Mouse (Mus musculus): ENCODE data around the gene Ccer1. TPM values are rescaled to one million over a fixed set of nuclear protein-coding genes. Genes with fewer than 3 reads are reported as not detected.

Gene Ccer1
- total RNA-seq (2023): not detected

DNA sequence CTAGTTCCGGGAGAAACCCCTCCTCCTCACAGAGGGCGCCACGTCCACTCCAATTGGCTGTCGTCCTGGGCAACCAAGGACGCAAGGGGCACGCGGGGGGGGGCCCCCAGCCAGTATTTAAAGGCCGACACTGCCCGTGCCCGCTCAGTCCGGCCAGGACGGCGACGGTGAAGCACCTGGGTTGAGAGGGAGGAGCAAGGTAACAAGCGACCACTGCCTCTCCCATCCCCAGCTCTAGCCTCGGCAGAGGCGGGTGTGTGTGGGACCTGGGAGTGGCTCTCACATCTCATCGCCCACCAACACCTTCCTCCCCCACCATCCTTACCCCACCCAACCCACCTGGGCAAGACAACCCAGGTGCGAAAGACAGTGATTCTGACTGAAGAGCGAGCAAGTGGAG lies at the start of gene Ccer1:
Gene Ccer1, plus strand, starts transcription at position 147 of the 400 bp plus-strand sequence.

DNA sequence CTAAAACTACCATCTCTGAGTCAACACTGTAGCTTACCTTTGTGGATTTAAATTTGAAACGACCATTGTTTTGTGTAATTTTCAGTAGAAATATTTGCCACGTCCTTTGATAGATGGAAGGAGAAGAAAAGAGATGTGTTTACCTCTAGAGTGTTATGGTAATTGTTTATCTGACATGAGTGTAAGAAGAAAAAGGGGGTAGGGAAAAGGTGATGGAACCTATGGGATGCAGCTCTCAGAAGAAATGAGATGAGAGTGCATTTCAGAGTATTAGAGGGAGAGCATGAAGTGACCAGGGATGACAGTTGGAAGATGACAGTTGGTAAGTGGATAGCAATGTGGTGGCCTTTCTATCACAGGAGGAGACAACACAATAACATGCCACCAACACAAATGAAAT lies 49.1 kb upstream of the Ccer1 start, which contains the start of gene Epyc:
Gene Epyc, plus strand, starts transcription at position 301 of the 400 bp plus-strand sequence.

DNA sequence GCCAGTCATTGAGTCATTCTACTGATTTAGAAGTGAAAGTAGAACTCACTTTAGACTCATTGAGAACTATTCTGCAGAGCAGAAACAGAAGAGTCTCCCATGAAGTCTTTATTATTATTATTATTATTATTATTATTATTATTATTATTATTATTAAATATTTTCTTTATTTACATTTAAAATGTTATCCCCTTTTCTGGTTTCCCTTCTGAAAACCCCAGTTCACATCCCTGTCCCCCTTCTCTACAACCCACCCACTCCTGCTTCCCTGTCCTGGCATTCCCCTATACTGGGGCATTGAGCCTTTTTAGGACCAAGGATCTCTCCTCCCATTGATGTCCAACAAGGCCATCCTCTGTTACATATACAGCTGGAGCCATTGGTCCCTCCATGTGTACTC lies 33.8 kb downstream of the Ccer1 start, which contains the start of gene C030005K15Rik:
Gene C030005K15Rik, minus strand, starts transcription at position 101 of the 400 bp plus-strand sequence.

Other genes starting within 250 kb of the Ccer1 start
- 1 to 10 TPM in 1 of 2 experiments, under 1 TPM in 1; 0.84 to 1.8 TPM for gene Dcn, start 213.4 kb upstream of the Ccer1 start, total RNA-seq (2023)
- under 1 TPM in 1 of 2 experiments, not detected in 1; 0.33 TPM for gene Lum, start 127.9 kb upstream of the Ccer1 start, total RNA-seq (2023)
- gene Kera, start 86.2 kb upstream of the Ccer1 start, total RNA-seq (2023): not detected
- gene Epyc, start 49.0 kb upstream of the Ccer1 start, total RNA-seq (2023): not detected
- gene C030005K15Rik, start 33.7 kb downstream of the Ccer1 start, total RNA-seq (2023): not detected

Measured in neutrophil, adult 59 days (primary cell).